Mouse (Mus musculus) B cell, adult 62 days (primary cell): ENCODE measurements around the gene Olfr374. TPM values are rescaled to one million over a fixed set of nuclear protein-coding genes. Genes with fewer than 3 reads are reported as not detected.

Experiments
- total RNA-seq: library from RNA; stranded (reverse); gene quantifications from 4 replicates; pipeline ENCODE4 v1.2.4, GENCODE M21; 2023

The Olfr374 gene
- not detected in 4 replicates for total RNA-seq

GRCm38 (mm10) chr8:72106740-72107139, at the start of gene Olfr374:
TSS of gene Olfr374 (plus strand) at chr8:72107040.

GRCm38 (mm10) chr8:72082877-72083276, 24.0 kb upstream of the Olfr374 start, which contains the start of gene Olfr373:
TSS of gene Olfr373 (plus strand) at chr8:72083177.

GRCm38 (mm10) chr8:72134756-72135445, 28.1 kb downstream of the Olfr374 start, which contains the start of gene Tpm4:
TSS of gene Tpm4 (plus strand) at chr8:72134975.

GRCm38 (mm10) chr8:72160707-72161697, 54.2 kb downstream of the Olfr374 start, which contains the start of gene Rab8a:
TSS of gene Rab8a (plus strand) at chr8:72161200.

Other genes with a start within 250 kb of the Olfr374 start
- gene Zfp709, start 225.0 kb upstream of the Olfr374 start, total RNA-seq = 9.1 to 12.8 TPM (median 10.5 TPM) in 4 replicates
- gene Zfp882, start 198.4 kb upstream of the Olfr374 start, total RNA-seq = 7.6 to 11.5 TPM (median 10.1 TPM) in 4 replicates
- gene Zfp617, start 198.4 kb upstream of the Olfr374 start, total RNA-seq = 7.3 to 13.1 TPM (median 9.7 TPM) in 4 replicates
- 19.1 to 30.5 TPM (median 22.9 TPM) in 4 replicates for gene Zfp961, start 156.0 kb upstream of the Olfr374 start, total RNA-seq
- gene Cyp4f18, start 97.4 kb upstream of the Olfr374 start, total RNA-seq = 168 to 193 TPM (median 171 TPM) in 4 replicates
- gene Olfr372, start 65.8 kb upstream of the Olfr374 start, total RNA-seq = not detected in 4 replicates
- 0.14 TPM in 1 of 4 replicates, not detected in the others for gene Olfr373, start 23.9 kb upstream of the Olfr374 start, total RNA-seq
- 223 to 253 TPM (median 239 TPM) in 4 replicates for gene Tpm4, start 27.9 kb downstream of the Olfr374 start, total RNA-seq
- 132 to 148 TPM (median 134 TPM) in 4 replicates for gene Rab8a, start 54.2 kb downstream of the Olfr374 start, total RNA-seq
- 21.6 to 28.9 TPM (median 26.7 TPM) in 4 replicates for gene Hsh2d, start 82.6 kb downstream of the Olfr374 start, total RNA-seq
- 0.77 TPM in 1 of 4 replicates, not detected in the others for gene Cib3, start 105.8 kb downstream of the Olfr374 start, total RNA-seq
- gene Gm11034, start 106.6 kb downstream of the Olfr374 start, total RNA-seq = not detected in 4 replicates
- gene Fam32a, start 112.7 kb downstream of the Olfr374 start, total RNA-seq = 87.0 to 93.7 TPM (median 88.0 TPM) in 4 replicates
- gene Ap1m1, start 133.0 kb downstream of the Olfr374 start, total RNA-seq = 204 to 215 TPM (median 205 TPM) in 4 replicates
- gene Gm10282, start 198.2 kb downstream of the Olfr374 start, total RNA-seq = 16.9 to 23.4 TPM (median 19.7 TPM) in 4 replicates
- gene Klf2, start 212.0 kb downstream of the Olfr374 start, total RNA-seq = 3,412 to 4,213 TPM (median 3,752 TPM) in 4 replicates